Mouse (Mus musculus): ENCODE results near the gene Pkig. TPM values are rescaled to one million over a fixed set of nuclear protein-coding genes. Genes with fewer than 3 reads are reported as not detected.
A peak's percentile ranks its signal among the peaks of the same experiment; 100 is the strongest.

The Pkig gene
- total RNA-seq, 2 experiments from 2014 or later = 70.3 to 92.1 TPM

DNA sequence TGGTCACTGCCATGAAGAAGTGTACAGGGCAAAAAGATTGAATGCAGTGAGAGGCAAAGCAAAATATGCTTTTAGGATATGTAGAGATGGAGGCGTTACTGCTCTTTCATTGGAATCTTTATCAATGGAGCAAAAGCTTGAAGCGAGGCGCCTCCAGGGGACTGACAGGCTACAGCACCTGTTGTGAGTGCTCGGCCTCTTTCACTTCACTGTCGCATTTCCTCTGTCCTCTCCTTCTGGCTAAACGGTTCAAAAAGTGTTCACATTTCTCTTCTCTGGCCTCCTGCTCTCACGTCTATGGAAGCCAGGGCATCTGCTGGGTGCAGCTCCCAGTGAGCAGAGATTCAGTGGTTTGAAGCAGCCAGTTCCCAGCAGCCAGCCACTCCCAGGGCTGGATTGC, 44.2 kb downstream of the Pkig start:
- no peak for ATAC-seq (replicated peaks; ENCODE audit: low FRiP score, low TSS enrichment, poor library complexity, severe bottlenecking)

DNA sequence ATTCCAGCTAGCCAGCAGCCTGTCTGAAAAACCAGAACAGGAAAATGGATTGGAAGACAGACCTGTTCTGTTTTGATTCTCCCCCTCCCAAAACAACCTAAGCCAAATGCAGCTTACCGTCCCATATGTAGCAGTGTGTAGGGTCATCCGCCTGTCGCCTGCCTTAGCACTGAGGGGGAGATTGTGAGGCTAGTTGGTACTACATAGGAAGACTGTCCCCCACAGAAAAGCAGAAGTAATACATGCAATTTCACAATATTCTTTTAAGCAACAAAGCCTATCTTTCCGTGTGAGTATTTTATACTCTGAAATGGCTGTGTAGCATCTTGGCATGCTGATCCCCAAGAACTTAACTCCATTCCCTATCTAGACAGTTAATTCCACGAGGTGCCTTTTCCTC, 44.7 kb downstream of the Pkig start:
- ATAC-seq (replicated peaks; ENCODE audit: low FRiP score, low TSS enrichment, poor library complexity, severe bottlenecking) = no peak

DNA sequence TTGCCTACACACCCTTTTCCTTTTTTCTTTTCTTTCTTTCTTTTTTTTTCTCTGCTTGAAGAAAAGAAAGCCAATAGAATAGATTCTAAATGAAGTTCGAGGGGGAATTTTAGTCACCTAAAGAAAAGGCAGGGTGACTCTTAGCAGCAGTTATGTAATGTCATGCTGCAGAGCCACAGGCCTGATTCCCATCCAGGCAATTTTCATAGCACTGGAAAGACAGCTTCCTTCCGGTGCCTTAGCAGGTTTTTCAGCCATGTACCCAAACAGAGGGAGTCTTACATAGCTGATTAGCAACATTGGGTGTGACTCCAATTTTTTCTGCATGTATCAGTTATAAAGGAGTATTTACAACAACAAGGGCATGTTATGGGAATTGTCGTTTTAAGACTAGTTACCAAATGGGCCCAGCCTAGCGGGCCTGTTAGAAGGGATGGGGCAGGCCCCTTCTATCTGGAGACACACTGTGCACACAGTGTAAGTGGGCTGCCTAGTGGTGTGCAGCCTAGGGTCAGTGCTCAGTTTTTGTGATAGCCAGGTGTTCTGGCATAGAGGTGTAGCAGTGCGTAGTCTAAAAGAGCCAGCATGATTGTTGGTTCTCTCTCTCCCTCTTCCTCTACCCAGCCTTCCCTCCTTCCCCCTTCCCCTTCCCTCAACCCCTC, 45.5 kb downstream of the Pkig start:
- no peak for ATAC-seq (replicated peaks; ENCODE audit: low FRiP score, low TSS enrichment, poor library complexity, severe bottlenecking)

DNA sequence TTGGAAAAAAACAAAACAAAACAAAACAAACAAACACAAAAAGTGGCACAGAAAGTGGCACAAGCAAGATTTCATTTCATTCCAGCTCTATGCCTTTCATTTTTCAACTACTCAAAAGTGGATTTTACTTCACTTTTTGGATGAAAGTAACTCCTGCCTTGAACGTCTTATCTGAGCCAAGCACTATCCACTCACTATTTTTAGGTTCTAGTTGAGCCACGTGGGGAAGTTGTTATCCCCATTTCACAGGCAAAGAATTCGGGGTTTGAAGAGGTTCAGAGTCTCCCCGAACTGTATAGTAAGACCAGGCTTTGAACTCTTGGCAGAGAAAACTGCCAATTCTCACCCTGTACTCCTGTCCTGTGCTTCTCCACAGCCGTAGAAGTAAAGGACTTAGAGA, 50.1 kb downstream of the Pkig start:
- 0 out of 2 replicates have a peak, but pooled peaks have one; percentile 31 for ATAC-seq (replicated peaks; ENCODE audit: low FRiP score, low TSS enrichment, poor library complexity, severe bottlenecking)

DNA sequence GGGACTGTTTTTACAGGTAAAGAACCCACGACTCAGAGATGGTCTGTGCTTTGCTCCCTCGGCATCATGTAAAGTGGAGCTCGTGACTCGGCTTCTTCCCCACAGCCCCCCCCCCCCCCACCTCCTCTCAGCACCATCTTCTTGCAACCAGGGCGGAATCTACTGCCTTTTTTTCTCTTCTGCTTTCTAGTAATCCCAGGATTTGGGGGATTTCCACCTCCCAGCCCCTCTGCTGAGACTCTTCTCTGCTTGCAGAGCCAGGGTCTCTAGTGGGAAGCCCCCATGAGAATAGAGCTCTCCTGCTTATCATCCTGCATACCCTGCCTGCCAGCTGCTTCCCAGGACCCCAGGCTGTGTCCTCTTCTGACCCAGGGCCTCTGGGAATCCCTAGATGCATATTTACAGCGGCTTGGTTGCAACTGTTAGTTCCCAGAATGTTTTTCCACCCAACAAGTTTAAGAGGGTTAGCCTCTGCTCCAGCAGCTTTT, 50.6 kb downstream of the Pkig start:
- ATAC-seq (replicated peaks; ENCODE audit: low FRiP score, low TSS enrichment, poor library complexity, severe bottlenecking) = no peak

DNA sequence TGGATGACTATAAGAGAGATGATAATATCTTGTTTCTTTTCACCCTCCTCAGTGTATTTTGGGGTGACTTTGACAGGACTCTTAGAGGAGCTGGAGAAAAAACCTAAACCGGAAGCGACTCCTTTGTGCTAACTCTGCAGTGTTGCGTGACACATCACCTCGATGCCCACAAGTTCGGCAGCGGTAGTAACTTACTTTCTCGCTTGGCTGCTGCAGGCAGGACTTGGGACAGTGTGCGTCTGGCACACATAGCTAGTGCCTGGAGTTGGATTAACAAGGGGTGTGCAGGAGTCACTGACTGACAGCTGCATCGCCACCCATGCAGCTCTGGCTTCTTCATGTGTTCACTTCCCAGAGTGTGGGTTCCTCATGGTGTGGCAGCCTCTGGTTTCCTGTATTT, 51.8 kb downstream of the Pkig start:
- no peak for ATAC-seq (replicated peaks; ENCODE audit: low FRiP score, low TSS enrichment, poor library complexity, severe bottlenecking)

DNA sequence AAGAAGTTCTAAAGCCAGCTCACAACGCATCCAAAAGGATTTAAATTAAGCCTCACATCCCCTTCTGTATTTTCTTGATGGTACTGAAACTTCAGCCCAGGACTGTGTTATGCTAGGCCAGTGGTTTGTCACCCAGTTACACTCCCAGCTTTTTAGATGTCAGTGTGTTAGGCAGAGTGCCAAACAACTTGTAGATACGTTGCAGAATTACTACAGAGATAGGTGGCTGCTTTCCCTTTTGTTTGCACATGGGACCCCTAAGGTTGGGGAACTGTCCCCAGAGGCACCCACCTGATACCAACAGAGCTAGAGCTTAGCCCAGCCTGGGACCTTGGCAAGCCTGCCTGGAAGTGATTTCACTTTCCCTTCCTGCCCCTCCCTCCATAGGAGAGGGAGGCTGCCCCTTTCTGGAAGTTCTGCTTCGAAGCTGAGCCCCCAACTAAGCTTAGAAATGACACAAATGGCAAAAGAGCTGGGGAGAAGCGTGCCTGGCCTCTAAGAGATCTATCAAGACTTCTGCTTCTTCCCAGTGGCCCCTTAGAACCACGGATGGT, 52.5 kb downstream of the Pkig start:
- peak; percentile 40; the same call in 1 of the 2 replicates for ATAC-seq (replicated peaks; ENCODE audit: low FRiP score, low TSS enrichment, poor library complexity, severe bottlenecking)

DNA sequence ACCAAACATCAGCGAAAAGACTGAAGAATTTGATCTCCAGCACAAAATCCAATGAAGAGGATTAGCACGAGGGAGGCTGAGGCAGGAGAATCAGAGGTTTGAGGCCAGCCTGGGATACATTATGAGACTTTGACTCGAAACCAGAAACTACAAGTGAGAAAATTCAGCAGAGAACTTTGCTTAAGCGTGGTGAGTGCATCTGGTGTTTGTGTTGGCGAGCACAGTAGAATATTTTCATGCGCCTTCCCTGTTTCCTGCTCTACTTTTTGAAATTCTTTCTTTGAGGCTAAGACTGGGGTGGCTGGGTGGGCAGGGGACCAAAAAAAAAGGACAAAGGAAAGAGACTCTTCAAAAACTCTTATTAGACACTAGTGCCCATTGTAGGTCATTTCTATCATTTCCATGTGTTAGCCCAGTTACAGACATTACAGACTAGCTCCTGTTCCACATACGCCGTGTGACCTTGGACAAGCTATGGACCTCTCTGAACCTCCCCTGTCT, 53.2 kb downstream of the Pkig start:
- ATAC-seq (replicated peaks; ENCODE audit: low FRiP score, low TSS enrichment, poor library complexity, severe bottlenecking) = no peak

DNA sequence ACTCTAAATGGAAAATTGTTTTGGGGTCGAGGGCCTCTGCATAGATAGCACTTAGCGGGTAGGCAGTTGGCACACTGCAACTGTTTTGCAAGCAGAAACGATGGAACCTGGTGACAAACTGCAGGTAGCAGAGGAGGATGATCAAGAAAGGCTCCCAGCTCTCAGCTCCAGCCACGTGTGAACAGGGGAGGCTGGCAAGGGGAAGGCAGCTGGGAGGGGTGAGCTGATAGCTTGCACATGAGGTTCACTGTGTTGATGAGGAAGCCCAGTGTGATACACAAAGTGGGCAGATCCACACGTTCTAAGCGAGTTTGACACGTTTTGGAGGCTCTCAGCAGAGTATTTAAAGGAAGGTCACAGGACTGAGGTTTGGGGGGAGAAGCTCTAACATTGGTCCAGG, 54.3 kb downstream of the Pkig start:
- ATAC-seq (replicated peaks; ENCODE audit: low FRiP score, low TSS enrichment, poor library complexity, severe bottlenecking) = peak; percentile 45

DNA sequence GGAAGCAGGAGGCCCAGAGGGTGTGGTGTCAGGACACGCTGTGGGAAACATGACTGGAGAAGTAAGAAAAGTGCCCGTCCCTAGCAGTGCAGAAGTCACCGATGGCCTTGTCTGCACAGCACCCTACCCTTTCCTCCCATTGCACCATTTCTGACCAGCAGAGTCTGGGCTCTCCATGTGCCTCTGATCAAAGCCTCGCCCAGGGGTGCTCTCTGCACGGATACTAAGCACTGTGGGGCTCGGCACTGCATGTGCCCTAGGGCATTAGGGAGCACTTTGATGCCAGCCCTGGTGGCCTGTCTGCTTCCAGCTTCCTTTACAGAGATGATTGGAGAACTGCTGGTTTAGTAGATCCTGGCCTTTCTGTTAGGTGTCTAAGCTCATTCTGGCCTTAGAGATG, 54.7 kb downstream of the Pkig start:
- ATAC-seq (replicated peaks; ENCODE audit: low FRiP score, low TSS enrichment, poor library complexity, severe bottlenecking) = no peak

DNA sequence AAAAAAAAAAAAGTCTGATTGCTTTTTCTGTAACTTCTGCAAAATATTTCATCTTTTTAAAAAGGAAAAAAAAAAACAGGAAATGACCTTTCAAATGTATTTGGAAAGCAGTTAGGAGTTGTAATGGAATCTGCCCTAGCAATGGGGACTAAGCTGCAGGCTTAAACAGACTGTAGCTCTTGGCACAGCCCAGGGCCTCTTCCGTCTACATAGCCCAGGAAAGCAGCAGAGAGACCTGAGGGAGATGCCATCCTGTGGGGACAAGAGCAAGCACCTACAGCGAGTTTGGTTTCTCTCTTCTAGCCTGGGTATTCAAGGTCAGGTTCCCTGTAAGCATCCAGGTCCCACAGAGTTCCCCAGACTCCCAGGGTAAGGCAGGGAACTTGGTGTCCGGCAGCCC, 55.2 kb downstream of the Pkig start:
- ATAC-seq (replicated peaks; ENCODE audit: low FRiP score, low TSS enrichment, poor library complexity, severe bottlenecking) = no peak

DNA sequence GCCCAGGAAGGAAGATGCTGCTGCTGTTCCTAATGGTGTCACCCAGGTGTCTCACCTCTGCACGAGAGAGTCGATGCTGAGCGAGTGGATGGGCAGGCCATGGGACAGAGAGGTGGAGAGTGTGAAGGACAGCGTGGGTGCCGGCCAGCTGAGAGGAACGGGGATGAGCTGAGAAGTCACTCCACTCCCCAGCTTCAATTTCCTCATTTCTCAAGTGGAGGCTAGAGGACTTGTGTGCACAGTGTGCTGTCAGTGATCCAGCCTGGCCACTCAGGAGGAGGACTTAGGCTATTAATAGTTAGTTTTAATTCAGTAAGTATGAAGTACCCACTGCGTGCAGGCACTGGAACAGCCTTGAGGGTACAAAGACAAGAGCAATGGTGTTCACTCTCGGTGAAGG, 58.3 kb downstream of the Pkig start:
- no peak for ATAC-seq (replicated peaks; ENCODE audit: low FRiP score, low TSS enrichment, poor library complexity, severe bottlenecking)

DNA sequence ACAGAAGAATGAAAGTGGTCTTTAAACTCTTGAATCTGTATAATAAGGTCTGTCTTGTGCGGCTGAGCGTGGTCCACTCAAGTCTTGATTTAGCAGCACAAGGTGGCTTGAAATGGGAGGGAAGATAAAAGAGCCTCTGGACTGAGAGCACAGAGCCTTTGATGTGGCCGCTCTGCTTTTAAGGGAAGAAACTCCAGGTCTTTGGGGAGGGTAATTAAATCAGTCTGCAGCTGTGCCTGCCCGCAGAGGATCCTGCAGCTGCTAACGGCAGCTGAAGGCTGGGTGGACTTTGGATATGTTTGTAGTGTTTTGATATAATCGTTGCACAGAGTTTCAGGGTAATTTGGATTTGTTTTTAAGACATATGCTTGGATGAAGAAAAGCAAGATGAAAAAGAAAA, 58.7 kb downstream of the Pkig start:
- ATAC-seq (replicated peaks; ENCODE audit: low FRiP score, low TSS enrichment, poor library complexity, severe bottlenecking) = no peak

DNA sequence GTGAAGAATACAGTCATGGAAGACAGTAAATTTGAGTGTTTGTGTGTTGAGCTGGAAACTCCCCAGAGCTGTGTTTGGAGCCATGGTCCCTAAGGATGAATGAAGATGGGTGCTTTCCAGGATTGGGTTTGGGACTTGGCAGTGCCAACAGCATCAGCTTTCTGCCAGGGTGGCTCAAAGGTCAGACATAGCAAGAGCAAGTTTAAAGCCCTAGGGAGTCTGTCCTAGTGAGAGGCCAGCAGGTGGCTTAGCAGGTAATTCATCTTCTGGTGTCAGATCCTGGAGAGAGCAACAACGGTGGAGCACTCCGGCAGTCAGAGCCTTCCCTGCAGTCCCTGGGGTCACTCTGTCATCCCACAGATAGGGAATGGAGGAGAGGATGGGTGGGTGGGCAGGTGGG, 60.3 kb downstream of the Pkig start:
- ATAC-seq (replicated peaks; ENCODE audit: low FRiP score, low TSS enrichment, poor library complexity, severe bottlenecking) = no peak

DNA sequence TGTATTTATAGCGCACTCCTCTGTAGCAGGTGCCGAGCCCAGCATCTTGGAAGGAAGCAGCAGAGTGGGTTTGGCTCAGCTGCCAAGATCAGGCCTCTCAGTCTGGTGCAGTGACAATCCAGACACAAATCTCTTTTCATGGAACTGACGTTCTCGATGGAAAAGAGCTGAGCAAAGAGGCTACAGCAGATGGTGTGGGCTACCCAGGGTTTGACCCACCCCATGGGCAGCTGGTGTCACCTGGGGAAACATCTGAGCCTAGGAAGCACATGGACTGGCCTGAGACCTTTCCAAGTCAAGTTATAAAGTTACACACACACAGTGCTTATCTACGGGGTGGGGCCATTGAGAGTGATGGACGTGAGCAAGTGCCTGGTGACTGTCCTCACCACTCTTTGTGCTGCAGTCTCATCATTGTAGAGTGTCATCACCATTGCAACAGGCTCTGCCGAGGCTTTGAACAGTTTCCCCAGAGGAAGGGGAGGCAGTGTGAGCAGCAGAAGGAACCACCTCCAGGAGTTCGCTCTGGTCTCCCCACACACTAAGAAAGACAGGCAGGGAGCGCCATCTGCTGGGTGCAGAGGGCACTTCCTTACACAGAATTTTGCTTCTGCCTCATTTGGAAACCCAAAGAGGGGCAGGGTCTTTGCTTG, 60.9 kb downstream of the Pkig start:
- ATAC-seq (replicated peaks; ENCODE audit: low FRiP score, low TSS enrichment, poor library complexity, severe bottlenecking) = peak; percentile 85

DNA sequence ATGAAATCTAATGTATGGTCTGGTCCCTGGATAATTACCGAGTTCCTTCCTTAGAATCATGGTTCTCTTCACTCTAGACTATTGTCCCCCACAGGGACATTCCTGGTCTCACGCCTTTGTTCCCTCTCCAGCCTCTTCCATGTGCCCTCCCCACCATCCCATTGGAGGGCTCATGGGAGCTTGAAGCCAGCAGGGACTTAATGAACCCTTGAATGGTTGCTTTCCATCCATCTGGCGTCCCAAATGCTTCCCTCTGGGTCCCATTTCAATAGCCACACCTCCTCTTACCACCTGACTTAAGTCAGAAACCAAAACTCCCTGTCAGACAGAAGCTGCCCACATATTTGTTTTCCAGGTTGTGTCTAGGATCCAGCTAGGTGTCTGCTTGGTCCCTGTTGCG, 61.4 kb downstream of the Pkig start:
- ATAC-seq (replicated peaks; ENCODE audit: low FRiP score, low TSS enrichment, poor library complexity, severe bottlenecking) = 0 out of 2 replicates have a peak, but pooled peaks have one; percentile 1

DNA sequence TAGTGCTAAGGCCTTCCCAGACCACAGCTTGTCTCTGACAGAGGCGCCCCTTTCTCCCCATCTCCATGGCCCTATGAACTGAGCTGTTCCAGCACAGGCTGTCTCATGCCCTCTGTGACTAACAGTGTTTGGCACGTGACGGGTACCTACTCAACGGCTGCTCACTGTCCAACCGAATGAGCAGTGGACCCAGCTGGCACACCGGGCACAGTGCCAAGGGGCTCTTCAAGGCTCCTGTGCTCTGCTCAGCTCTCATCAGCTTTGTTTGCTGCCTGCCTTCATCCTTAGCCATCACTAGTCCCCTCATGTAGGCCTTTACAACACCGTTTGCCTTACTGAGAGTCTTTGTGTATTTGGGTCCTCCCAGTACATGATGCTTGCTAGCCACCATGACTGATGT, 64.4 kb downstream of the Pkig start:
- ATAC-seq (replicated peaks; ENCODE audit: low FRiP score, low TSS enrichment, poor library complexity, severe bottlenecking) = no peak

DNA sequence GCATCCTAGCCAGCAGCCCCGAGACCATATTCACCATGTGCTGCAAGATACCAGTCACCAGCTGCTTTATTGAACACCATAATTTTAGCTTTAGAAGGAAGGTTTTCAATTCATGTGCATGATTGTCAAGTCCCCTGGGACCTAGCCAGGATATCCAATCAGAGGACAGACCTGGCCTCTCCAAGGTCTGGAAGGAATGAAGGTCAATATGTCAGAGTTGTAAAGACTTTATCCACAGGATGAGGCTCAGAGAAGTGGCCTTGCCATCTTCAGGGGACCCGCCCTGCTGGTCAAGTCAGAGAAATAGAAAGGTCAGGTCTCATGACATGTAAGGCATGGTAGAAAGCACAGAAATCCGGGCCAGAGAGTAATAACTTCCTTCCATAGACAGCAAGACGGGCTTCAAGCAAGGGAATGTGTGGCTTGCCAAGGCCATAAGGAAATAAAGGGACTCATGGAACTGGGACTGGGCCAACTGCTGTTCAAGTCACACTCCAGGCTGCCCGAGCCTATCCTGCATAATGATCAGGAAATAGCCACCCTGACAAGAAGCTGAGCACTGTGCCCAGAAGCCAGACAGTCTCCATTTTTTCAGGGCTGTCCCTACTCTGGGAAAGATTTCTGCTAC, 68.7 kb downstream of the Pkig start:
- ATAC-seq (replicated peaks; ENCODE audit: low FRiP score, low TSS enrichment, poor library complexity, severe bottlenecking) = no peak

DNA sequence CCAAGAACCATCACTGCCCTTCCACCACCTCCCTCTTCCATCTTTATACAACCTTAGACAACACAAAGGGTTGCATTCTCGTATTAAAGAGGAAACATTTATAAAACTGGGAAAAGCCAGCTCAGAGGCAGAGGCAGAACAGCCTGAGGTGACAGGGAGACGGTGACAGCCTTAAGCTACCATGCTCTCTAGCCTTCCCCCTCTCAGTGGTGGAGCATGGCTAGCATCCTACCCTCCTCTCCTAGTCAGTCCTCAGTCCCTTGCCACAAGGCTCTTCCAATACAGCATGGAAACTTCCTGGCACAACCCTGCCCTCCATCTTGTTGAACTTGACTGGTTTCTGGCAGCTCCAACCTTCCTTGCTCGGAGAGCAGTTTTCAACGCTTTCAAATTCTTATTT, 70.1 kb downstream of the Pkig start:
- ATAC-seq (replicated peaks; ENCODE audit: low FRiP score, low TSS enrichment, poor library complexity, severe bottlenecking) = no peak

DNA sequence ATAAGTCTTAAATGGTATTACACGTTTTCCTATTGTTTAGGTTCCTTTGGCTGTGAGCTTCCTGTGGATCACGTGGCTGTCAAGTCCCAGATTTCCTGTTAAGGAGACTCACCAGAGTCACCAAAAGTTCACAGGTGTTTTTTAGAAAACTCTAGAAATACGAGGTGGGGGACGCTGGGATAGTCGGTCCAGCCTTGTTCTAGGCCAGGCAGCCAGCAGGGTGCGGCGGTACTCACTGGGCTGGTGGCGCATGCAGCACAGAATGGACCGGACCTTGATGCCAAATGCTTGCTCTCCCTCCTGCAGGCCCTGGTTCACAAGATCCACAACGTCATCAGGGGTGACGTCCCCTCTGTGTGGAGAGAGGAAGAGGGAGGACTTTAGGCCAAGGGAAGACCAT, 73.8 kb downstream of the Pkig start:
- no peak for ATAC-seq (replicated peaks; ENCODE audit: low FRiP score, low TSS enrichment, poor library complexity, severe bottlenecking)

All from megakaryocyte-erythroid progenitor cell, adult 5-6 weeks (primary cell).